Mouse (Mus musculus): ENCODE results near the gene Arl15. TPM values are rescaled to one million over a fixed set of nuclear protein-coding genes. Genes with fewer than 3 reads are reported as not detected.

The Arl15 gene
- total RNA-seq, 2 experiments from 2014 or later, result 4.6 to 6.2 TPM

DNA sequence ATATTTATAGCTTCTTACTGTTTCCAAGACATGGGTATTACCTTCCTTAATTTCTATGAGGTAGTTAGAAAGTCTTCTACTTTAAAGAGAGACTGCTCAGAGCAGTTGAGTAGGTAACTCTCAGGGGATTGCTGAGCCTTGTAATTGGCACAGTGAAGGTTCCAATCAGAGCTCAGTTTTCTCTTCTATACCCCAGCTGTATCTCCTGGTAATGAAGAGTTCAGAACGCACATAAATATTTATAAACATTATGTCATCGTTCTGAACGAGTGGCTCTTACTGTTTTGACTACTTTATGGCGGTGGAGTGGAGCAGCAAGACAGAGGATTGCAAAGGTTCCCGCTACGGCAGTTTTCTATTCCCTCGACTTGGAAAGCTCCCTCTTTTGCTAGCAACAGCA is 311.8 kb downstream of the Arl15 start:
- Histone ChIP-seq H3K4me3 (no peak overlapping the region), H3K27ac (peak overlapping the region; percentile 12; the same call in 1 of the 2 replicates)
- intact Hi-C loops (cut with DNase I), result no loop called here
- no peak for DNase-seq
- no peak for TF ChIP-seq CTCF (IDR thresholded peaks at IDR 0.05)

DNA sequence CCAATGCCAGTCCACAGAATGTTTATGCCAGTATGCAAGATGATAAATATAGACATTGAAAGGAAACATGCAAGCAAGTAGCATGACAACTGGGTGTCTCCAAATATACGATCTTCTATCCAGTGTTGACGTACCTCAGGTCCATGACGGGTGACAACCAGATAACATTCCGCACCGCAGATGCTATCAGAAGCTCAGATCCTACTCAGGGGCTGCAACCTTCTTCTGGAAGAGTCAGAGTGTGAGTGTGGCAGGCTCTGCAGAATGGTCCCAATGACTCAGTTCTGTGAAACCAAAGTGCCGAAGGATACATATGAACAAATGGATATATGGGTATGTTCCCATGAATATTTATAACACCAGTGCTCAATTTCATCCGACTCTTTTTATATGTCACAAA is 313.2 kb downstream of the Arl15 start:
- no peak overlapping the region for H3K27ac ChIP-seq
- no peak overlapping the region for H3K4me3 ChIP-seq
- TF ChIP-seq CTCF (IDR thresholded peaks at IDR 0.05), result no peak
- intact Hi-C loops (cut with DNase I), result no loop called here
- no peak for DNase-seq

DNA sequence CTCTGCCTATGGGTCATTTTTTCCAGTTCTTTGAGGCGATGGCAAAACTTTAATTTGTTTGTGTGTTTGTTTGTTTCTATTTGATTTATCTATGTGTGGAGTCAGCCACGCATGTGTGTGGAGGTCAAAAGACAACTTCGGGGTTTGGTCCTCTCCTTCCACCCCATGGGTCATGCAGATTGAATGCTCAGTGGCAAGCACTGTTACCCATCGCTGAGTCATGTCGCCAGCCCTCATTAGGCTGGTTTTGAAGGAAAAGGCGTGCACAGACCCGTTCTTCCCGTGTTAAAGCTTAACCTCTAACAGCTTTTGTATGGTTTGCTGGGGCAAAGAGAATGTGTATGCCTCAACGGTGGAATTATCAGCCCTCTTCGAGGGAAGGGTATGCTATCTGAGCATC is 315.1 kb downstream of the Arl15 start:
- DNase-seq, result no peak
- H3K4me3 ChIP-seq, result no peak overlapping the region
- no peak for TF ChIP-seq CTCF (IDR thresholded peaks at IDR 0.05)
- H3K27ac ChIP-seq, result no peak overlapping the region
- intact Hi-C loops (cut with DNase I), result no loop called here

DNA sequence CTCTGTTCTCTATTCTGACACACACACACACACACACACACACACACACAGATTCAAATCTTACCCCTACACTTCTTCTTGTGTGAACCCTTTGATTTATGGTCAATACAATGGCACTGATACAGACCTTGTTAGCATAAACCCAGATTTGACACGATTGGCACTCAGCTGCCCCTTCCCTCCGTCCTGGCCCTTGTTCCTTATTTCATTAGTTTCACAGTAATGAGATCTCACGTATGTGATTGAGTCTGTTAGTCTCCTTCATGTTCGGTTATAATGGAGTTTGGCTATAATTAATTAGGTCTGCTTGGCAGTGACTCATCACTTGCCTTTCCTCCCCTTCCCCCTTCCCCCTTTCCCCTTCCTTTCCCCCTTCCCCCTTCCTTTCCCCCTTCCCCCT is 315.5 kb downstream of the Arl15 start:
- intact Hi-C loops (cut with DNase I), result no loop called here
- no peak for TF ChIP-seq CTCF (IDR thresholded peaks at IDR 0.05)
- DNase-seq, result no peak
- Histone ChIP-seq H3K27ac (no peak overlapping the region), H3K4me3 (no peak overlapping the region)

DNA sequence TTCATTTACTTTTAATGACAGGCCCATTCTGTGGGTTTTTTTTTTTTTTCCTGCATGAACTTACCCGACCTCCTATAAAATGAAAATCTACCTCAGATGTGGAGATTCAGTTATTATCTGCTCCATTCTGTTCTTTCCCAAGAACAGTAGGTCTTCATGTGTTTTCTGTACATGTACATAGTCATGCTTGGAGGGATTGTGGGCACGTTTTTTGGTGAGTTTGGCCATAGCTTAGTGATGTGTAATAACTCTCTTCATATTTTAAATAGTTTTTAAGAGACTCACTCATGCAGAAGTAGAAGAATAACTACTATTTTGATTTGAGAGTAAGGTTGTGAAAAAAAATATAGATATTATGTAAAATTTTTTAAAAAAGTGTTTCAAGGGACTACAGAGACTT is 319.2 kb downstream of the Arl15 start:
- no peak overlapping the region for H3K27ac ChIP-seq
- intact Hi-C loops (cut with DNase I), result no loop called here
- TF ChIP-seq CTCF (IDR thresholded peaks at IDR 0.05), result no peak
- H3K4me3 ChIP-seq, result no peak overlapping the region
- DNase-seq, result no peak

DNA sequence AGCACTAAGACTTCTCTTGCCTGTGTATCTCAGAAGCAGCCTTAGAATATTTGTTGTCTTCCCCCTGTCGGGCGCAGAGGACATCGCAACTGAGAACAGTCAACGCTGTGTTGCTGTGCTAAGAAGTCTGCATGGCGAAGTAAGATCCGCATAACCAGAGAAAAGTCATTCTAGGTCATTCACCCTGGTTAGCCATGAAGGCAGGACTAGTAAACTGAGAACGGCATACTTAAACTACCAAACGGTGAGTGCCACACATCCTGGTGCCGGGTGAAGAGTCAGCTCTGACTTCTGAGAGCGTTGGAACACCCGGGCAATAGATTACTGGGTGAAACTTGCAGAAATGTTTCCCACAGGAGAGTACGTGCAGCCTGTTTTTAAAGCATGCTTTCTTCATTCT is 320.3 kb downstream of the Arl15 start:
- no peak overlapping the region for H3K4me3 ChIP-seq
- TF ChIP-seq CTCF (IDR thresholded peaks at IDR 0.05), result no peak
- no peak overlapping the region for H3K27ac ChIP-seq
- intact Hi-C loops (cut with DNase I), result no loop called here
- DNase-seq, result no peak

DNA sequence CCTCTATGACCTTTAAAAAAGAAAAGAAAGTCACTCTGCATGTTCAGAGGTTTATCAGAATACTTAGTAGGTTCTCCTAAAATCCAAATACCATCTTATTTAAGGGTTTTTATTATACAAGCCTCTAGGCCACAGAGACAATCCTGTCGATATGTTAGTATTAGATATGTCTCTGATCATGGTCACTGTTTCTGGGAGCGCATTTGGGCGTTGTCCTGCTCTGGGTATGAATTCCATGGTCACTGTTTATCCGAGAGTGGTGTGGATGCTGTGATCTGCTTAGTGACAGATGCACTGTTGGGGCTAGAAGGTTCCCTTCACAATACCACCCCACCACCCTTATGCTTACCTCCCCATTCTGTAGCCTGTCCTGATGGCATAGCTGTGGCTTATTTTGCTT is 320.8 kb downstream of the Arl15 start:
- DNase-seq, result no peak
- TF ChIP-seq CTCF (IDR thresholded peaks at IDR 0.05), result no peak
- intact Hi-C loops (cut with DNase I), result no loop called here
- Histone ChIP-seq H3K27ac (no peak overlapping the region), H3K4me3 (no peak overlapping the region)

DNA sequence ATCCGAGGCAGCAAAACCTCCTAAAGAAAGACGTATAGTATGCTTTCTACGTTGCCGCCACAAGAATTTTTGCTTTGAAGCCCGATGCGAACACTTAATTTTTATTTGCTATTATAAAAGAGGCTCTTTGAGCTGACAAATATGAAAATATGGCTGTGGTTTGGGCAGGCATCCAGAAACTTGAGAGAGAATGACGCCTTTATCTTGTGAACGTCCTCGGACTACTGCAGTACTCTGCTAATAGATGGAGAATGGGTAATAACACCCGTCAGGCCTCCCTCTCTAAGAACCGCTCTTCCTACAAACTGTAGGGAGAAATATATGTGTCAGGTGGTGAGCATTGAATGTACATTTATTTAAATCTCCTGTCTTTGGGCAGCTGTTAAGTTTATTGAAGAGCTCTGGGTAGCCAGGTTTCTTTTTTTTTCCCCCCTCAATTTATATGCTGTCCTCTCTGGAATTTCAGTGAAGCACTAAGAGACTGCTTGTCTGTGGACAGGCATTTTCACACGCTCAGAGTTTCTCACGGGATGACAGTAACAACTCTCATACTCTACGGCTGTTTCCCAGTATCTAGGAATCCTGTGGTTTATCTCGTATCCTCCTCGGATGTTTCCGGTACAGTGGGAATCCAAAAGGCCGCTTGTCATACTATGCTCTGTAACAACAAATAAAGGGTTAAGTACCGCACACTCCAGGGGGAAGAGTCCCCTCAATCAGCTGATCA is 324.0 kb downstream of the Arl15 start:
- Histone ChIP-seq H3K27ac (no peak overlapping the region), H3K4me3 (no peak overlapping the region)
- intact Hi-C loops (cut with DNase I), result no loop called here
- no peak for TF ChIP-seq CTCF (IDR thresholded peaks at IDR 0.05)
- DNase-seq, result no peak

DNA sequence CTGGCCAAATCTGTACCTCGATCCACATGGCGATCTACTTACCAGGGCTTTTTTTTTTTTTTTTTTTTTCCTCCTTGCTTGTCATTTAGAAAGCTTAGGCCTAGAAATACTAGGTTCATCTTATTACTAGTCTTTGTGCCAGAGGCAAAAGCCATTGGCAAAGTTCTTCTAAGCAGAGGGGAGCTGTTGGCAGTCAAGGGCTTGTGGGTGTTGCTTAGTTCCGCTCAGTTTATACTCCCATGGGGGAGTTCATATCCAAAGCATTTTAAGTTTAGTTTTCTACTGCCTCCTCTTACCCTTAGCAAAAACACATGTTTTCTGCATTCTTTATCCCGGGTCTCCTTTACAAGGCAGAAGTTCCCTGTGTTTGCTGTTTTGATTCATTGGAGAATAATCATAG is 325.5 kb downstream of the Arl15 start:
- no peak for TF ChIP-seq CTCF (IDR thresholded peaks at IDR 0.05)
- peak; percentile 51 for DNase-seq
- intact Hi-C loops (cut with DNase I), result no loop called here
- H3K4me3 ChIP-seq, result peak overlapping the region; percentile 6; the same call in 1 of the 2 replicates
- H3K27ac ChIP-seq, result peak overlapping the region; percentile 24; the same call in 1 of the 2 replicates

DNA sequence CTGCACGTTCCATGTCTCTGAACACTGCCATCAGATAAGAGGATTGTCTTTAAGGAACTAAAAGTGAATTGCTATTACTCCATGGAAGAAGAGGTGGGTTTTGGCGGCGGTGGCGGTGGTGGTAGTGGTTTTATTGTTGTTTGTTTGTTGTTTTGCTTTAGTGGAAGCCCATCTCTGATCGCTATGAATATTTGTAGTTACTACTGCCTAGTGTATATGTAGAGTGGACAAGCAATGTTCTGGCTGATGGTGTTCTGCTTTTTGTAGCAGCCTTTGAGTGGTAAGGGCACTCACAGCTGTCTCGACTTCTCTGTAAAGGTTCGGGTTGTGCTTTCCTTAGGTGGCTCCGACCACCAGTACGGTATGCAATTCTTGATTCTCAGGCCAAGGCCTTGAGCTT is 327.3 kb downstream of the Arl15 start:
- no peak overlapping the region for H3K4me3 ChIP-seq
- no peak for DNase-seq
- no peak for TF ChIP-seq CTCF (IDR thresholded peaks at IDR 0.05)
- H3K27ac ChIP-seq, result no peak overlapping the region
- intact Hi-C loops (cut with DNase I), result no loop called here

DNA sequence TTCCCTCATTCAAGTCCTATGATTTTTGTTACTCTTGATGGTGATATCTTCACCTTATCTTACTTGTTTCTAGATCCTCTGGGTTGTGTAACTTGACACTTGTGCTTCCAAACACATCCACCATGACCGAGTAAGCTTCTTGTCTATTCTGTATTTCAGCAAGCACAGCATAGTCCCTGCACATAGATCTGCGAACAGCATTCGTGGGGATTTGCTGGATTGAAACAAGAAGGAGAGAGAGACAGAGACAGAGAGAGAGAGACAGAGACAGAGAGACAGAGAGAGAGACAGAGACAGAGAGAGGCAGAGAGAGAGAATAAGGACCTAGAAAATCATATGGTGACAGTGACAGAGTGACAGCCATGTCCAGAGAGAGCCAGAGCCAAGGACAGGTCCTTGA is 329.1 kb downstream of the Arl15 start:
- intact Hi-C loops (cut with DNase I), result no loop called here
- Histone ChIP-seq H3K4me3 (no peak overlapping the region), H3K27ac (no peak overlapping the region)
- DNase-seq, result no peak
- no peak for TF ChIP-seq CTCF (IDR thresholded peaks at IDR 0.05)

DNA sequence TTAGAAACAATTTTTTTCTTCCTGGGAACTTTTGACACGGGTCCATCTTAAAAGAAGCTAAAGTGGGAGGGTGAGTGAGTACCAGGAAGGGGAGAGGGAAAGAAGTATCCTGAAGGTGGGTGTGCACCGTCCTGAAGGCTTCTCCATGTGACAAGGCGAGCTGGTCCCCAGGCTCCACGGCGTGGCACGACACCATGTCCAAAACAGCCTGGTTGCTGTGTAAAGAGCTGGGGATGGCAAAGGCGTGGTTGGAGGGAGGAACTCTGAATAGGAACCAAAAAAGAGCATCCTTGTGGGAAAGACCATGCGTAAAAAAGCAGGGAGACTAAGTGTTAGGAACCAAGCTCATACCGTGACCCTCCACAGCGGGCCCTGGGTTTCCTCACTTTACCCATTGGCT is 330.1 kb downstream of the Arl15 start:
- TF ChIP-seq CTCF (IDR thresholded peaks at IDR 0.05), result no peak

DNA sequence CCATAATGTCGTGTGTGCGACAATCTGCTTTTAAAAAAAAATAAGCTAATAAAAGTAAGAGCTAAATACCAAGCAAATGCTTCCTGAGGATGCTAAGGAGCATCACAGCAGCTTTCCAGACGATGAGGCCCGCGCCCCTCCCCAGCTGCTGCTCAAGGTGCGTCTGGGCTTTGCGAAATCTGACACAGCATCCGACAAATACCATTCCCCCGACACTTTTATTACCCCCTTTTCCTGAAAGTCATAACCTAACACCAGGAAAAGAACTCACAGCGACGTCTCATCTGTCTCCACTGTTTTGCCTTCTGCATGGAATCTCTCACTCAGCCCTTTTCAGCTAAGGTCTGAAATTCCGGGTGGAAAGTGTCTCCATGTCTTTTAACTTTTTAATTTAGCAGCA is 330.7 kb downstream of the Arl15 start:
- Histone ChIP-seq H3K27ac (no peak overlapping the region), H3K4me3 (no peak overlapping the region)
- intact Hi-C loops (cut with DNase I), result no loop called here
- TF ChIP-seq CTCF (IDR thresholded peaks at IDR 0.05), result no peak
- DNase-seq, result no peak

More for the DNA sequence above, 330.1 kb downstream of the Arl15 start:
- H3K27ac ChIP-seq, result no peak overlapping the region
- no peak overlapping the region for H3K4me3 ChIP-seq
- intact Hi-C loops (cut with DNase I), result no loop called here
- DNase-seq, result no peak

DNA sequence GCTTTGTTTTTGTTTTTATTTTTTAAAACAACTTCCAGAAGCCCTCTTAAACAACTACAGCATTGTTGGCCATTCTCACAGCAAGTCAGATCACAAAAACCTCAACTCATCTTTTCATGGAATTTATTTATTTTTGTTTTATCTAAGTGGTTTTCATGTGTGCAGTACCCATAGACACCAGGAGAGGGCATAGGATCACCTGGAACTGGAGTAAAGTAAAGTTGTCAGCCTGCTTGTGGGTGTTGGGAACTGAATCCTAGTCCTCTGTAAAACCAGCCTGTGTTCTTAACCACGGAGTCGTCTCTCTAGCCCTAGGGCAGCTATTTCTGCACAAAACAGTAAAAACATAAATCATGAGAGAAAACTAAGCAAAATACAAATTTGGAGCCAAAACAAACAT is 334.1 kb downstream of the Arl15 start:
- no peak overlapping the region for H3K27ac ChIP-seq
- intact Hi-C loops (cut with DNase I), result no loop called here
- no peak overlapping the region for H3K4me3 ChIP-seq
- TF ChIP-seq CTCF (IDR thresholded peaks at IDR 0.05), result peak; percentile 39
- DNase-seq, result no peak
